Mouse (Mus musculus): ENCODE measurements around the gene Ppp6c. TPM values are rescaled to one million over a fixed set of nuclear protein-coding genes. Genes with fewer than 3 reads are reported as not detected.

Ppp6c gene
- total RNA-seq, 1 experiment = 23.8 TPM

- no peak overlapping the region for H3K4me3 ChIP-seq (ENCODE audit: insufficient read depth in 1 of 2, low read depth in 1 of 2, low read length in 2 of 2, poor library complexity in 1 of 2, severe bottlenecking in 1 of 2)
- no peaks in the 10 kb centered on the region for H3K4me1 ChIP-seq (ENCODE audit: control insufficient read depth in 2 of 2, insufficient read depth in 2 of 2, low read length in 2 of 2, poor library complexity in 1 of 2)
- no peak for DNase-seq (ENCODE audit: low read depth, low spot score)
- no peaks in the 10 kb centered on the region for H3K9me3 ChIP-seq (ENCODE audit: control insufficient read depth, insufficient read depth, low read depth, low read length)
- peaks cover under 1% of the 10 kb centered on the region for H3K36me3 ChIP-seq (ENCODE audit: control insufficient read depth, insufficient read depth, low read length, poor library complexity, severe bottlenecking)
- in situ Hi-C loops (cut with MboI; ENCODE audit: low sequenced_read_pairs in 2 of 2, unreplicated experiment in 2 of 2) = no loop called here
- TF ChIP-seq ZNF384 (IDR thresholded peaks at IDR 0.05; ENCODE audit: low read depth, low read length) (no peak), HCFC1 (IDR thresholded peaks at IDR 0.05; ENCODE audit: borderline replicate concordance, insufficient read depth, low read length) (no peak), MAFK (IDR thresholded peaks at IDR 0.05; ENCODE audit: insufficient read depth, low read depth, low read length) (no peak), ZC3H11A (IDR thresholded peaks at IDR 0.05; ENCODE audit: borderline replicate concordance, low read depth, low read length) (no peak), CHD2 (IDR thresholded peaks at IDR 0.05; ENCODE audit: low read depth, low read length) (no peak)
- no peak overlapping the region for H3K27ac ChIP-seq (ENCODE audit: insufficient read depth, low read depth, low read length, poor library complexity, severe bottlenecking)
- no peak overlapping the region for H3K9ac ChIP-seq (ENCODE audit: insufficient read depth, low read depth, low read length, poor library complexity, severe bottlenecking)
Measured at GRCm38 (mm10) chr2:39183587-39183986, 42.7 kb downstream of the Ppp6c start.

GRCm38 (mm10) chr2:39160996-39161395 lies 65.3 kb downstream of the Ppp6c start:
- H3K27ac ChIP-seq (ENCODE audit: insufficient read depth, low read depth, low read length, poor library complexity, severe bottlenecking) = no peak overlapping the region
- DNase-seq (ENCODE audit: low read depth, low spot score) = no peak
- H3K4me1 ChIP-seq (ENCODE audit: control insufficient read depth in 2 of 2, insufficient read depth in 2 of 2, low read length in 2 of 2, poor library complexity in 1 of 2) = peaks cover 0 to 3% of the 10 kb centered on the region in 2 experiments; a peak in 1 of 4 replicates
- TF ChIP-seq ZNF384 (IDR thresholded peaks at IDR 0.05; ENCODE audit: low read depth, low read length) (no peak), ZC3H11A (IDR thresholded peaks at IDR 0.05; ENCODE audit: borderline replicate concordance, low read depth, low read length) (no peak), HCFC1 (IDR thresholded peaks at IDR 0.05; ENCODE audit: borderline replicate concordance, insufficient read depth, low read length) (no peak), CHD2 (IDR thresholded peaks at IDR 0.05; ENCODE audit: low read depth, low read length) (no peak), MAFK (IDR thresholded peaks at IDR 0.05; ENCODE audit: insufficient read depth, low read depth, low read length) (no peak)
- H3K36me3 ChIP-seq (ENCODE audit: control insufficient read depth, insufficient read depth, low read length, poor library complexity, severe bottlenecking) = no peaks in the 10 kb centered on the region
- in situ Hi-C loops (cut with MboI; ENCODE audit: low sequenced_read_pairs in 2 of 2, unreplicated experiment in 2 of 2) = no loop called here
- no peak overlapping the region for H3K4me3 ChIP-seq (ENCODE audit: insufficient read depth in 1 of 2, low read depth in 1 of 2, low read length in 2 of 2, poor library complexity in 1 of 2, severe bottlenecking in 1 of 2)
- no peak overlapping the region for H3K9ac ChIP-seq (ENCODE audit: insufficient read depth, low read depth, low read length, poor library complexity, severe bottlenecking)
- H3K9me3 ChIP-seq (ENCODE audit: control insufficient read depth, insufficient read depth, low read depth, low read length) = no peaks in the 10 kb centered on the region

- DNase-seq (ENCODE audit: low read depth, low spot score) = no peak
- in situ Hi-C loops (cut with MboI; ENCODE audit: low sequenced_read_pairs in 2 of 2, unreplicated experiment in 2 of 2) = no loop called here
- peaks cover 0 to 3% of the 10 kb centered on the region in 2 experiments; a peak in 1 of 4 replicates for H3K4me1 ChIP-seq (ENCODE audit: control insufficient read depth in 2 of 2, insufficient read depth in 2 of 2, low read length in 2 of 2, poor library complexity in 1 of 2)
- no peak overlapping the region for H3K27ac ChIP-seq (ENCODE audit: insufficient read depth, low read depth, low read length, poor library complexity, severe bottlenecking)
- no peaks in the 10 kb centered on the region for H3K9me3 ChIP-seq (ENCODE audit: control insufficient read depth, insufficient read depth, low read depth, low read length)
- no peak overlapping the region for H3K9ac ChIP-seq (ENCODE audit: insufficient read depth, low read depth, low read length, poor library complexity, severe bottlenecking)
- no peak for TF ChIP-seq ZNF384 (IDR thresholded peaks at IDR 0.05; ENCODE audit: low read depth, low read length)
- no peak for TF ChIP-seq MAFK (IDR thresholded peaks at IDR 0.05; ENCODE audit: insufficient read depth, low read depth, low read length)
- TF ChIP-seq HCFC1 (IDR thresholded peaks at IDR 0.05; ENCODE audit: borderline replicate concordance, insufficient read depth, low read length) = no peak
- no peak for TF ChIP-seq CHD2 (IDR thresholded peaks at IDR 0.05; ENCODE audit: low read depth, low read length)
- H3K36me3 ChIP-seq (ENCODE audit: control insufficient read depth, insufficient read depth, low read length, poor library complexity, severe bottlenecking) = no peaks in the 10 kb centered on the region; the same call in 1 of the 2 replicates
- H3K4me3 ChIP-seq (ENCODE audit: insufficient read depth in 1 of 2, low read depth in 1 of 2, low read length in 2 of 2, poor library complexity in 1 of 2, severe bottlenecking in 1 of 2) = no peak overlapping the region
Measured at GRCm38 (mm10) chr2:39157916-39158315, 68.3 kb downstream of the Ppp6c start.

GRCm38 (mm10) chr2:39156821-39157220 lies 69.4 kb downstream of the Ppp6c start:
- Histone ChIP-seq H3K36me3 (ENCODE audit: control insufficient read depth, insufficient read depth, low read length, poor library complexity, severe bottlenecking) (no peaks in the 10 kb centered on the region; the same call in 1 of the 2 replicates), H3K4me3 (ENCODE audit: insufficient read depth in 1 of 2, low read depth in 1 of 2, low read length in 2 of 2, poor library complexity in 1 of 2, severe bottlenecking in 1 of 2) (no peak overlapping the region), H3K9ac (ENCODE audit: insufficient read depth, low read depth, low read length, poor library complexity, severe bottlenecking) (no peak overlapping the region), H3K27ac (ENCODE audit: insufficient read depth, low read depth, low read length, poor library complexity, severe bottlenecking) (no peak overlapping the region), H3K4me1 (ENCODE audit: control insufficient read depth in 2 of 2, insufficient read depth in 2 of 2, low read length in 2 of 2, poor library complexity in 1 of 2) (peaks cover 0 to 2% of the 10 kb centered on the region in 2 experiments; a peak in 1 of 4 replicates), H3K9me3 (ENCODE audit: control insufficient read depth, insufficient read depth, low read depth, low read length) (no peaks in the 10 kb centered on the region)
- TF ChIP-seq ZNF384 (IDR thresholded peaks at IDR 0.05; ENCODE audit: low read depth, low read length) (no peak), MAFK (IDR thresholded peaks at IDR 0.05; ENCODE audit: insufficient read depth, low read depth, low read length) (no peak), HCFC1 (IDR thresholded peaks at IDR 0.05; ENCODE audit: borderline replicate concordance, insufficient read depth, low read length) (no peak), CHD2 (IDR thresholded peaks at IDR 0.05; ENCODE audit: low read depth, low read length) (no peak), ZC3H11A (IDR thresholded peaks at IDR 0.05; ENCODE audit: borderline replicate concordance, low read depth, low read length) (no peak)
- in situ Hi-C loops (cut with MboI; ENCODE audit: low sequenced_read_pairs in 2 of 2, unreplicated experiment in 2 of 2) = no loop called here
- no peak for DNase-seq (ENCODE audit: low read depth, low spot score)

GRCm38 (mm10) chr2:39150943-39151342 lies 75.3 kb downstream of the Ppp6c start:
- H3K9me3 ChIP-seq (ENCODE audit: control insufficient read depth, insufficient read depth, low read depth, low read length) = no peaks in the 10 kb centered on the region
- in situ Hi-C loops (cut with MboI; ENCODE audit: low sequenced_read_pairs in 2 of 2, unreplicated experiment in 2 of 2) = no loop called here
- no peak overlapping the region for H3K27ac ChIP-seq (ENCODE audit: insufficient read depth, low read depth, low read length, poor library complexity, severe bottlenecking)
- TF ChIP-seq ZNF384 (IDR thresholded peaks at IDR 0.05; ENCODE audit: low read depth, low read length) = no peak
- TF ChIP-seq CHD2 (IDR thresholded peaks at IDR 0.05; ENCODE audit: low read depth, low read length) = no peak
- no peak for TF ChIP-seq ZC3H11A (IDR thresholded peaks at IDR 0.05; ENCODE audit: borderline replicate concordance, low read depth, low read length)
- no peak for TF ChIP-seq MAFK (IDR thresholded peaks at IDR 0.05; ENCODE audit: insufficient read depth, low read depth, low read length)
- no peak for TF ChIP-seq HCFC1 (IDR thresholded peaks at IDR 0.05; ENCODE audit: borderline replicate concordance, insufficient read depth, low read length)
- 0 out of 4 replicates have a peak, but pooled peaks cover 0 to 2% of the 10 kb centered on the region in 2 experiments for H3K4me1 ChIP-seq (ENCODE audit: control insufficient read depth in 2 of 2, insufficient read depth in 2 of 2, low read length in 2 of 2, poor library complexity in 1 of 2)
- no peak overlapping the region for H3K4me3 ChIP-seq (ENCODE audit: insufficient read depth in 1 of 2, low read depth in 1 of 2, low read length in 2 of 2, poor library complexity in 1 of 2, severe bottlenecking in 1 of 2)
- H3K9ac ChIP-seq (ENCODE audit: insufficient read depth, low read depth, low read length, poor library complexity, severe bottlenecking) = no peak overlapping the region
- no peaks in the 10 kb centered on the region; the same call in 1 of the 2 replicates for H3K36me3 ChIP-seq (ENCODE audit: control insufficient read depth, insufficient read depth, low read length, poor library complexity, severe bottlenecking)
- no peak for DNase-seq (ENCODE audit: low read depth, low spot score)

Measured in ES-E14 (cell line).